Mouse (Mus musculus) adrenal gland, postnatal 4 days (tissue): ENCODE measurements around the gene Gm572. TPM values are rescaled to one million over a fixed set of nuclear protein-coding genes. Genes with fewer than 3 reads are reported as not detected.

Experiments
- DNase-seq, 2 experiments: peaks; one replicate each; pipeline ENCODE4 v3.0.0; 2021 to 2022; ENCODE audit warnings: low spot score in 2 of 2, mixed read lengths in 2 of 2
- long read RNA-seq, 2 experiments: library from polyadenylated mRNA; stranded (forward); transcript quantifications; one replicate each; pipeline ENCODE4 v2.0.0; 2021
- total RNA-seq, 2 experiments: library from RNA; stranded (reverse); gene quantifications; 2 replicates each; pipeline ENCODE4 v1.2.3; 2021

Gm572 gene
- under 1 TPM; 0.37 to 0.42 TPM for total RNA-seq
- long read RNA-seq, experiment 1, result 0 reads
- long read RNA-seq, experiment 2, partial matches to known transcripts, result 0 of 1 reads
- long read RNA-seq, experiment 2, other reads (novel, unspliced or antisense), result 1 of 1 reads

GRCm38 (mm10) chr4:148643291-148644156 is at the start of gene Gm572:
Gene Gm572 (plus strand): TSS chr4:148643317.
- DNase-seq, result no peak

GRCm38 (mm10) chr4:148593996-148594395 is 49.1 kb upstream of the Gm572 start:
- DNase-seq, result no peak

GRCm38 (mm10) chr4:148595916-148596315 is 47.2 kb upstream of the Gm572 start:
- no peak for DNase-seq

GRCm38 (mm10) chr4:148596731-148597130 is 46.4 kb upstream of the Gm572 start:
- DNase-seq, result no peak

GRCm38 (mm10) chr4:148598826-148599225 is 44.3 kb upstream of the Gm572 start:
- DNase-seq, result no peak

- no peak for DNase-seq
Measured at GRCm38 (mm10) chr4:148600316-148600715, 42.8 kb upstream of the Gm572 start.

- no peak for DNase-seq
Measured at GRCm38 (mm10) chr4:148601871-148602270, 41.2 kb upstream of the Gm572 start.

- DNase-seq, result no peak
Measured at GRCm38 (mm10) chr4:148602357-148603120, 40.6 kb upstream of the Gm572 start, which contains the start of gene Masp2. Gene Masp2 (plus strand): TSS chr4:148602554.

GRCm38 (mm10) chr4:148603376-148604139 is 39.6 kb upstream of the Gm572 start:
- no peak for DNase-seq

GRCm38 (mm10) chr4:148604141-148604540 is 39.0 kb upstream of the Gm572 start:
- DNase-seq, result no peak

- peak in 1 of 2 experiments; percentile 55 for DNase-seq
Measured at GRCm38 (mm10) chr4:148604541-148605165, 38.5 kb upstream of the Gm572 start.

GRCm38 (mm10) chr4:148607758-148608157 is 35.4 kb upstream of the Gm572 start:
- DNase-seq, result peak; percentile 46 to 66

GRCm38 (mm10) chr4:148609805-148610204 is 33.3 kb upstream of the Gm572 start:
- no peak for DNase-seq

GRCm38 (mm10) chr4:148610631-148611364 is 32.3 kb upstream of the Gm572 start:
- DNase-seq, result no peak

- DNase-seq, result no peak
Measured at GRCm38 (mm10) chr4:148612557-148612956, 30.6 kb upstream of the Gm572 start.

- no peak for DNase-seq
Measured at GRCm38 (mm10) chr4:148613738-148614137, 29.4 kb upstream of the Gm572 start.

GRCm38 (mm10) chr4:148619805-148620204 is 23.3 kb upstream of the Gm572 start:
- DNase-seq, result no peak

- DNase-seq, result no peak
Measured at GRCm38 (mm10) chr4:148620718-148621117, 22.4 kb upstream of the Gm572 start.

- DNase-seq, result no peak
Measured at GRCm38 (mm10) chr4:148622485-148622884, 20.6 kb upstream of the Gm572 start.

- no peak for DNase-seq
Measured at GRCm38 (mm10) chr4:148623609-148624008, 19.5 kb upstream of the Gm572 start.
